Mouse (Mus musculus) stomach, postnatal 0 days (tissue): ENCODE data around the gene Tle4. TPM values are rescaled to one million over a fixed set of nuclear protein-coding genes. Genes with fewer than 3 reads are reported as not detected.
A peak's percentile ranks its signal among the peaks of the same experiment; 100 is the strongest.

Experiments used
- ATAC-seq: fragments of 200-750 bp; cut with Nextera tagmentation; 2 replicates; pipeline ENCODE4 v1.8.0; 2017; ENCODE audit not compliant: low FRiP score, low TSS enrichment
- DNase-seq: peaks from one replicate; pipeline ENCODE4 v3.0.0-alpha.2; 2016; ENCODE audit warnings: low spot score
- H3K27ac ChIP-seq: fragments of 300-500 bp; sonication (generic); replicated peaks from 2 replicates; pipeline ENCODE4 v1.5.1; 2014; ENCODE audit warnings: mild to moderate bottlenecking, control low read depth
- H3K27me3 ChIP-seq: fragments of 300-500 bp; sonication (generic); 2 replicates; pipeline ENCODE4 v1.6.1; 2014; ENCODE audit warnings: low read length; ENCODE audit not compliant: control insufficient read depth, insufficient read depth
- H3K36me3 ChIP-seq: fragments of 300-500 bp; sonication (generic); 2 replicates; pipeline ENCODE4 v1.6.1; 2014; ENCODE audit warnings: low read length, mixed read lengths; ENCODE audit not compliant: control insufficient read depth, insufficient read depth
- H3K4me1 ChIP-seq: fragments of 300-500 bp; sonication (generic); replicated peaks from 2 replicates; pipeline ENCODE4 v1.6.1; 2014; ENCODE audit warnings: antibody characterized with exemption; ENCODE audit not compliant: control insufficient read depth, insufficient read depth
- H3K4me2 ChIP-seq: fragments of 300-500 bp; sonication (generic); replicated peaks from 2 replicates; pipeline ENCODE4 v1.6.1; 2014; ENCODE audit warnings: low read depth, mild to moderate bottlenecking, control low read depth, moderate library complexity
- H3K4me3 ChIP-seq: fragments of 300-500 bp; sonication (generic); 2 replicates; pipeline ENCODE4 v1.5.1; 2014; ENCODE audit warnings: low read depth, low read length, control low read depth
- H3K9ac ChIP-seq: fragments of 300-500 bp; sonication (generic); 2 replicates; pipeline ENCODE4 v1.6.1; 2014; ENCODE audit warnings: mild to moderate bottlenecking, low read length, control low read depth, mixed read lengths
- H3K9me3 ChIP-seq: fragments of 300-500 bp; sonication (generic); 2 replicates; pipeline ENCODE4 v1.6.1; 2016; ENCODE audit warnings: low read length; ENCODE audit not compliant: control insufficient read depth
- CTCF ChIP-seq: IDR thresholded peaks from 2 replicates; pipeline ENCODE4 v1.5.1; 2016; ENCODE audit warnings: antibody characterized with exemption, low read depth, mild to moderate bottlenecking, moderate library complexity
- EP300 ChIP-seq: optimal IDR thresholded peaks from 2 replicates; pipeline ENCODE3; 2016; ENCODE audit warnings: antibody characterized with exemption
- WGBS: fragments of 180-500 bp; shearing (Covaris S2); extraction: QIAGEN DNeasy Blood & Tissue Kit; methylation state at CpG from one replicate; pipeline ENCODE4 v1.1.7; 2014; 5-methylcytosine and 5-hydroxymethylcytosine counted together
- polyA plus RNA-seq: library from polyadenylated mRNA; unstranded; fragments of >200 nt; fragmentation: Nextera tagmentation; extraction: Ambion mirVana; gene quantifications from 2 replicates; pipeline ENCODE4 v1.2.1, GENCODE M21; 2015

The Tle4 gene
- polyA plus RNA-seq, 1 experiment from 2014 or later: 5.1 TPM

DNA sequence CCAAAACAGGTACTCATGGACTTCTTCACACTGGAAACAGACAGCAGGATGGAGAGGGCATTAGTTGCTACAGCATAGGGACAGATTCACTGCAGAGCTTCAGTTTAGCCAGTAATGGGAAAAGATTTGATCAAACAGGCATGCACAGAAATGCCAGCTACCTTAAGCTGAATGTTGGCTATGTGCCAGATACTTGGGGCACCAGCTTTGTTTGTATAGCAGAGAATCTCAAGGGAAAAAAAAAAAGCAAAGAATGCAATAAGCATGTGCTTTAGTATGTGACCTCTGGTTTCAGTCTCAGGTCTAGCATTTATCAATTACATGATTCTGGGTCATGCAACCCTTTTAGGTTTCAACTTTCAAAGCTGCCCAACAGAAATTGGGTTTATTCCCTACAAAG, 118.1 kb downstream of the Tle4 start:
- no peaks in the 10 kb centered on the region for H3K9me3 ChIP-seq
- no peak overlapping the region for H3K27ac ChIP-seq
- no peak overlapping the region for H3K9ac ChIP-seq
- no peak for ATAC-seq
- DNase-seq: no peak
- no peak overlapping the region for H3K4me3 ChIP-seq
- H3K36me3 ChIP-seq: no peaks in the 10 kb centered on the region
- TF ChIP-seq EP300 (no peak), CTCF (no peak)
- H3K27me3 ChIP-seq: no peaks in the 10 kb centered on the region
- H3K4me1 ChIP-seq: peaks cover 5% of the 10 kb centered on the region
- no peak overlapping the region for H3K4me2 ChIP-seq

DNA sequence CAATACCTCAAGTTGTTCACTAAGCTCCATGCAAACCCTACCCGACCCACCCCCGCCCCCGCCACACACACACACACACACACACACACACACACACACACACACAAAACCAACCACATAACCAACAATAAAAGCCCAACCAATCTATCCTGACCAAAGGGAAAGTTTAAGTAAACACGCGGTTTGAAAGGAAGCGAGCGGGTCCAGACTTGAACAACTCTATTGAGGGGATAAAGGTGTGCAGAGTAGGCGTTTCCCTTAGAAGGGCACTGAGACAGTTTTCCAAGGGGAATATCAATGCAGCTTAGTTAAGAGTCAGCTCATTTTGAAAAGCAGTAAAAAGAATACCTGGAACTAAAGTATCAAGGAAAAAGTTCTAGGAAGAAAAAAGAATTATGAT, 128.5 kb downstream of the Tle4 start:
- Histone ChIP-seq H3K36me3 (peaks cover 4% of the 10 kb centered on the region), H3K9me3 (no peaks in the 10 kb centered on the region), H3K4me3 (no peak overlapping the region), H3K27ac (no peak overlapping the region), H3K4me2 (no peak overlapping the region), H3K4me1 (no peaks in the 10 kb centered on the region), H3K27me3 (no peaks in the 10 kb centered on the region), H3K9ac (no peak overlapping the region)
- ATAC-seq (peak; percentile 53; the same call in 1 of the 2 replicates), DNase-seq (no peak)
- TF ChIP-seq EP300: no peak
- no peak for TF ChIP-seq CTCF
- 52% methylated on average over 8 of the region's 8 CpGs for WGBS

DNA sequence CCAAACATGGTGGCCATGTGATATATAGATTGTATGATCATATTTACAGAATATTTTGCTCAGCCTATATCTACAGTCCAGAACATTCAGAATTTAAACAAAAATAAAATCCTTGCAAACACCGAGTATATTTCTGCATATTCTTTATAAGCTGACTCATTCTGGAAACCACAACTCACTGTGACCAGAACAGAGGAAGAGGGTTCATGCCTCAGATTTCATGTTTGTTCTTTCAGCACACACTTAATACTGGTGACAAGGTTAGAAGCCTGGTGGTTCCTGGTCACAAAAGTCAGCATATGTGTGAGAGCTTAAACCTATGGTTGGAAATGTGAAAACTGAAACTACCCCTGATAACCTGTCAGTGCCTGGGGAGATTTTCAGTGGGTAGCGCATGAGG, 129.1 kb downstream of the Tle4 start:
- Histone ChIP-seq H3K36me3 (peaks cover 4% of the 10 kb centered on the region), H3K4me3 (no peak overlapping the region), H3K27ac (no peak overlapping the region), H3K27me3 (no peaks in the 10 kb centered on the region), H3K9ac (no peak overlapping the region), H3K4me2 (no peak overlapping the region), H3K4me1 (no peaks in the 10 kb centered on the region), H3K9me3 (no peaks in the 10 kb centered on the region)
- ATAC-seq: no peak
- 71% methylated on average over 2 of the region's 2 CpGs for WGBS
- DNase-seq: no peak
- TF ChIP-seq CTCF: no peak
- no peak for TF ChIP-seq EP300

DNA sequence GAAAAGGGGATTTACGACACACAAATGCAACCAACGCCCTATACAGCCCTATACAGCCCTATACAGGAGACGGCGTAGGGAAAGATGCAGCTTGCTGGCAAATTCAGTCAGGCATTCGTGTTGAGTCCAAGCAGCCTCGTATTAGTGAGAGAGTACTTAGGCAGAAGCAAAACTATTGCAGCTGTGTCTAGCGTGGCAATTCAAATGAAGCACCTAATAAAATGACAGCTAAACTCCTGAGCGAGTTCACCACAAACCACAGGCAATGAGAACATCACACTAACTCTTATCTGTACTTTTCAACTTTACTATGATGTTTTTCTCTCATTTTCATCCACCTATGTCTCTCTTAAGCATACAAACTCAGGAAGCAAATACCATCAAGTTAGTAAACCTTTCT, 131.8 kb downstream of the Tle4 start:
- no peak for ATAC-seq
- DNase-seq: no peak
- H3K36me3 ChIP-seq: peaks cover 4% of the 10 kb centered on the region
- H3K4me1 ChIP-seq: no peaks in the 10 kb centered on the region
- H3K9ac ChIP-seq: no peak overlapping the region
- TF ChIP-seq CTCF (no peak), EP300 (no peak)
- H3K27me3 ChIP-seq: no peaks in the 10 kb centered on the region
- H3K9me3 ChIP-seq: no peaks in the 10 kb centered on the region
- no peak overlapping the region for H3K27ac ChIP-seq
- H3K4me2 ChIP-seq: no peak overlapping the region
- no peak overlapping the region for H3K4me3 ChIP-seq
- 93% methylated on average over 8 of the region's 8 CpGs for WGBS

DNA sequence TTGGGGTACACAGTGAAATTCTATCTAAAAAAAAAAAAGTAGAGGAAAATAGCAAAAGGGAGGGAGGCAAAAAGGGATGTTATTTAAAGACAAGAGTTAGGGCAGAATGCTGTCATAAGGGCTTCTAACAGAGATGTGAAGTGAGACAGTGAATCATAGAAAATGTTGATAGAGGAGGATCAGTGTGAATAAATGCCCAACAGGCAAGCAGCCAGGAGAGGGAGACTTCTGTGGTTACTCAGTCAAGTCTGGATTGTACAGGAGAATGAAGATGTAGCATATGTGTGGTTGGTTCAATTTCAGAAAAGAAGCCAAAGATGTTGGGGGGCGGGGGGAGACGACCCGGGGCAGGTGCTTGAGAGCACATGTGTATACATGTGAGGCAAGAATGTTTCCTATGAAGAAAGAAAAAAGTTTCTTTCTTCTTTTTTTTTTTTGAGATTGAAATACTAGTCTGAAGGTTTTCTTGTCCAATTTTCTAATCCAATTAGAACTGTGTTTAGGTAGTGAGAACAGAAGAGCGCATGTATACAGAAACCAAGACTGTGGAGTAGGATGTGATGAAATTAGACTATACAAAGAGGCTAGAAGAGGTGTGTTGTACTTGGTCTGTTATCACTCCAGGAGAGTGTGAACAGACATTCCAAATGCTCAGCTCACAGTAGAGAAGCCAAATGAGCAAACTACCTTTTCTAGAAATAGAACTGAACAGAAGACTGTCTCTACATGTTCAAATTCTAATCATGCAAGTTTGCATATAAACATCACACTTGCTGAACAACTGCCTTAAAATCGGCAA, 134.4 kb downstream of the Tle4 start:
- Histone ChIP-seq H3K36me3 (peaks cover 4% of the 10 kb centered on the region), H3K4me1 (no peaks in the 10 kb centered on the region), H3K4me3 (no peak overlapping the region), H3K4me2 (no peak overlapping the region), H3K27me3 (no peaks in the 10 kb centered on the region), H3K9me3 (no peaks in the 10 kb centered on the region), H3K9ac (no peak overlapping the region), H3K27ac (no peak overlapping the region)
- ATAC-seq (no peak), DNase-seq (no peak)
- 87% methylated on average over 5 of the region's 5 CpGs for WGBS
- TF ChIP-seq CTCF: 0 out of 2 replicates have a peak, but pooled peaks have one; percentile 17
- no peak for TF ChIP-seq EP300

DNA sequence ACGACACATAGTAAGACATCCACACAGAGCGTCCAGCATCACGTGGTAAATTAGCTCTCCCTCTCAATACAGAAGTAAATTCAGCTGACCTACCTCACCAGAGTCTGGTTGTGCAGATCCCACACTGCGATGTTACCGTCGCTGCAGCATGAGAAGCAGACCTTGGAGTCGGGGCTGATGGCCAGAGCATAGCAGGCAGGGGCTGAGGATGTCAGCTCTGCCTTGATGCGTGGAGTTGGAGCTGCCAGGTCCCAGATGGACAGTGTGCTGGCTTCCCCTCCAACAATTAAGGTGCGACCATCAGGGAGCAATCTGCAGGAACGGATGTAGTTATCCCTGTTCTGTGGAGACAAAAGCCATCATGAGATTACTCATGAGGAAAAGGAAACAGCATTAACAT, 144.4 kb downstream of the Tle4 start:
- Histone ChIP-seq H3K4me1 (no peaks in the 10 kb centered on the region), H3K27me3 (no peaks in the 10 kb centered on the region), H3K4me2 (no peak overlapping the region), H3K27ac (no peak overlapping the region), H3K9ac (no peak overlapping the region), H3K36me3 (peaks cover 10% of the 10 kb centered on the region; the same call in 1 of the 2 replicates), H3K4me3 (no peak overlapping the region), H3K9me3 (no peaks in the 10 kb centered on the region)
- TF ChIP-seq CTCF: no peak
- TF ChIP-seq EP300: no peak
- DNase-seq (no peak), ATAC-seq (no peak)
- 90% methylated on average over 10 of the region's 10 CpGs for WGBS
